Mouse (Mus musculus) forebrain, embryonic 15.5 days (tissue): ENCODE measurements around the gene Map6. TPM values are rescaled to one million over a fixed set of nuclear protein-coding genes. Genes with fewer than 3 reads are reported as not detected.
A peak's percentile ranks its signal among the peaks of the same experiment; 100 is the strongest.

Experiments used
- ATAC-seq: fragments of 200-750 bp; cut with Nextera tagmentation; replicated peaks from 2 replicates; pipeline ENCODE4 v1.8.0; 2017; ENCODE audit warnings: mild to moderate bottlenecking, moderate TSS enrichment, moderate library complexity
- H3K27ac ChIP-seq: fragments of 300-500 bp; sonication (generic); replicated peaks from 2 replicates; pipeline ENCODE4 v1.5.1; 2015; ENCODE audit warnings: mild to moderate bottlenecking, inconsistent platforms
- H3K27me3 ChIP-seq: fragments of 300-500 bp; sonication (generic); 2 replicates; pipeline ENCODE4 v1.6.1; 2015; ENCODE audit warnings: inconsistent platforms
- H3K36me3 ChIP-seq: fragments of 300-500 bp; sonication (generic); 2 replicates; pipeline ENCODE4 v1.6.1; 2015; ENCODE audit warnings: mild to moderate bottlenecking, inconsistent platforms
- H3K4me1 ChIP-seq: fragments of 300-500 bp; sonication (generic); 2 replicates; pipeline ENCODE4 v1.6.1; 2015; ENCODE audit warnings: inconsistent platforms
- H3K4me2 ChIP-seq: fragments of 300-500 bp; sonication (generic); replicated peaks from 2 replicates; pipeline ENCODE4 v1.6.1; 2015; ENCODE audit warnings: mild to moderate bottlenecking, inconsistent platforms
- H3K4me3 ChIP-seq: fragments of 300-500 bp; sonication (generic); 2 replicates; pipeline ENCODE4 v1.5.1; 2015; ENCODE audit warnings: mild to moderate bottlenecking, inconsistent platforms
- H3K9ac ChIP-seq: fragments of 300-500 bp; sonication (generic); replicated peaks from 2 replicates; pipeline ENCODE4 v1.6.1; 2015; ENCODE audit warnings: mild to moderate bottlenecking, inconsistent platforms
- H3K9me3 ChIP-seq: fragments of 300-500 bp; sonication (generic); 2 replicates; pipeline ENCODE4 v1.6.1; 2016; ENCODE audit warnings: inconsistent platforms
- WGBS: fragments of 180-500 bp; shearing (Covaris S2); methylation state at CpG from one replicate; pipeline ENCODE4 v1.1.7; 2015; ENCODE audit warnings: mixed read lengths; 5-methylcytosine and 5-hydroxymethylcytosine counted together
- polyA plus RNA-seq: library from polyadenylated mRNA; unstranded; fragments of >200 nt; fragmentation: Nextera tagmentation; extraction: Ambion mirVana; gene quantifications from 2 replicates; pipeline ENCODE4 v1.2.1, GENCODE M21; 2015

Gene Map6
- polyA plus RNA-seq, 1 experiment from 2014 or later, result 80.9 TPM

DNA sequence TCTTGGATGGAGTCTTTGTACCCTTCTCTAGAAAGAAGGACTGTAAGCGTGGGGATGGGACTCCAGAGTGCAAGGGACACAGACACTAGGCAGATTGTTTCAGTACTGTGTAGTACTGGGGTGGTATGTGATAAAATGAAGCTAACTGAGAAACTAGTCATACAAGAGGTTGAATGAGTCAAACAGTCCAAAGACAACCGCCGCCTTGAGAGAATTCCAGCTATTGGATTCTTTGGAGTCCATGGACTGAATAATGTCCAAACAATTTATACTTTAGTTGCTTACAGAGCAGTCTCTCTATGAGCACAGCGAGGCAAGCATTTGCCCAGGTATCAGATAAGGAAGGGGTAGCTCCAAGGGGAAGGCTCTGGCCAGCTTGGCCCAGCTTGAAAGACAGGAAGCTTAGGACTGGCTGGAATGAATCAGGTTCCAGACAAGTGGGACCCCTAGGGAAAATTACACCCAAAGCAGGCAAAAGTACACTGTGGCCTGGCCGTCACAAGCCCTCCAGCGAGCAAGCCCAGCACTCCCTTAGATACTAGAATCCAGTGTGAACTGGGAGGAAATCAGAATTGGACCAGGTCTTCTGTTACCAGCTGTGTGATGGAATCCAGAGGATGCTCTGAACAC lies 55.6 kb downstream of the Map6 start:
- Histone ChIP-seq H3K27me3 (no peaks in the 10 kb centered on the region), H3K4me2 (no peak overlapping the region), H3K9me3 (no peaks in the 10 kb centered on the region), H3K27ac (no peak overlapping the region), H3K4me3 (no peak overlapping the region), H3K36me3 (peaks cover 2% of the 10 kb centered on the region; the same call in 1 of the 2 replicates), H3K9ac (no peak overlapping the region), H3K4me1 (0 out of 2 replicates have a peak, but pooled peaks cover 3% of the 10 kb centered on the region)
- ATAC-seq, result no peak
- 90% methylated on average over 6 of the region's 6 CpGs for WGBS

- Histone ChIP-seq H3K9ac (no peak overlapping the region), H3K4me1 (0 out of 2 replicates have a peak, but pooled peaks cover 3% of the 10 kb centered on the region), H3K9me3 (no peaks in the 10 kb centered on the region), H3K4me2 (no peak overlapping the region), H3K27me3 (no peaks in the 10 kb centered on the region), H3K4me3 (no peak overlapping the region), H3K27ac (no peak overlapping the region), H3K36me3 (peaks cover 2% of the 10 kb centered on the region; the same call in 1 of the 2 replicates)
- WGBS, result 90% methylated on average over 9 of the region's 9 CpGs
- ATAC-seq, result no peak
Observed at GRCm38 (mm10) chr7:99323321-99323700, 56.1 kb downstream of the Map6 start.

DNA sequence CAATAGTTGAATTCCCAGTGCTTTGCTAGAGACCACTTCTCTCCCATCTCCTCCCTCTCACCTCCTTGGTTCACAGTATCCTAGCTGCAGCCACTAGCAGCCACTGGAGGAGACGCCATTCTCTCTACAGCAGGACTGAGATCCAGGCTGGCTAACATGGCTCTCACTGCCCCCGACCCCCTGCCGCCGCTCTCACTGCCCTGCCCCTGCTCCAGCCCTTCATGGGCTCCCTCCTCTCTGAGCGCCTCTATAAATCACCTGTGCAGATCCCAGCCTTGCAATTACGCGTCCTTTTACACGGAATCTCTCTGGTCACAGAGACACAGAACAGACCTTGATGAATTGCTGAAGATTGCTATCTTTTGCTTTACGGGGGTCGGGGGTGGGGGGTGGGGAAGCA lies 57.6 kb downstream of the Map6 start:
- Histone ChIP-seq H3K4me2 (no peak overlapping the region), H3K27me3 (no peaks in the 10 kb centered on the region), H3K4me3 (no peak overlapping the region), H3K4me1 (peaks cover 5% of the 10 kb centered on the region; the same call in 1 of the 2 replicates), H3K27ac (peak overlapping the region; percentile 27), H3K9me3 (no peaks in the 10 kb centered on the region), H3K9ac (no peak overlapping the region), H3K36me3 (peaks cover 2% of the 10 kb centered on the region; the same call in 1 of the 2 replicates)
- WGBS, result 44% methylated on average over 10 of the region's 10 CpGs
- 0 out of 2 replicates have a peak, but pooled peaks have one; percentile 17 for ATAC-seq

- no peak overlapping the region for H3K27ac ChIP-seq
- H3K9me3 ChIP-seq, result no peaks in the 10 kb centered on the region
- no peak overlapping the region for H3K4me2 ChIP-seq
- no peak overlapping the region for H3K9ac ChIP-seq
- no peaks in the 10 kb centered on the region for H3K27me3 ChIP-seq
- H3K36me3 ChIP-seq, result peaks cover 2% of the 10 kb centered on the region; the same call in 1 of the 2 replicates
- WGBS, result 78% methylated on average over 6 of the region's 6 CpGs
- H3K4me3 ChIP-seq, result no peak overlapping the region
- peaks cover 3% of the 10 kb centered on the region; the same call in 1 of the 2 replicates for H3K4me1 ChIP-seq
- no peak for ATAC-seq
Observed at GRCm38 (mm10) chr7:99326128-99326527, 58.9 kb downstream of the Map6 start.

GRCm38 (mm10) chr7:99328847-99329246 lies 61.6 kb downstream of the Map6 start:
- Histone ChIP-seq H3K9ac (no peak overlapping the region), H3K4me3 (no peak overlapping the region), H3K4me2 (no peak overlapping the region), H3K9me3 (no peaks in the 10 kb centered on the region), H3K27ac (no peak overlapping the region), H3K36me3 (0 out of 2 replicates have a peak, but pooled peaks cover 2% of the 10 kb centered on the region), H3K27me3 (no peaks in the 10 kb centered on the region), H3K4me1 (peaks cover 3% of the 10 kb centered on the region; the same call in 1 of the 2 replicates)
- no peak for ATAC-seq
- 41% methylated on average over 4 of the region's 4 CpGs for WGBS

GRCm38 (mm10) chr7:99330012-99330411 lies 62.8 kb downstream of the Map6 start:
- no peaks in the 10 kb centered on the region for H3K9me3 ChIP-seq
- no peak overlapping the region for H3K4me3 ChIP-seq
- no peak overlapping the region for H3K4me2 ChIP-seq
- H3K27me3 ChIP-seq, result no peaks in the 10 kb centered on the region
- no peak overlapping the region for H3K27ac ChIP-seq
- no peak for ATAC-seq
- H3K36me3 ChIP-seq, result no peaks in the 10 kb centered on the region
- H3K9ac ChIP-seq, result no peak overlapping the region
- 89% methylated on average over 5 of the region's 5 CpGs for WGBS
- peaks cover 3% of the 10 kb centered on the region; the same call in 1 of the 2 replicates for H3K4me1 ChIP-seq

DNA sequence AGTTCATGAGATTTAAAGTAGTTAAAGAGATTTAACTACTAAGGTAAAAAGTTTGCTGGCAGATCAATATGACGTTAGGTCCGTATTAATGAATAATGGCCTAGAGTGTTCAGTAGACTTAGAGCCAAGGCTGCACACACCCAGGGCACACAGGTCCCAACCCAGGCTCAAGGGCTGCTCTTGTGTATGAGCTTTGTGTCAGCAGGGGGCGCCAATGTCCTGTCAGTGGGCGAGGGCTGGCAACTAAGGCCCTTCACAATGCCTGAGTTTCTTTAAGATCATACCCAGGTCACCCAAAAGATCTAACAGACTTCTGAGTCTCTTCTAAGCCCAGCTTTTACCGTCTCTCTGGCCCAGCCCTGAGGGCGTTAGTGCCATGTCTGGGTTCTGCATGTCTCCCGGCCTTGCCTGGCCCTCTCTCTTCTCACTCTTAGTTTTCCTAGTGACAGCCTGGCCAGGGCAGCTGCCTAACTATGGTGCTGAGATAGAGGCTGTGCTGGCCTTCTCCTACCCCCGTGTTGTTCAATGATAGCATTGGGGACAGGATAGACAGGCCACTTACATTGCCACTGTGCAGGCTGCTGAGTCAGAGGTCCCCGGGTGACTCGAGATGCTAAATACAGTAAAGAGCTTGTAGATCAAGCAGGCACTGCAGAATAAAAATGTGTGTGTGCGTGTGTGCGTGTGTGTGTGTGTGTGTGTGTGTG lies 65.7 kb downstream of the Map6 start:
- WGBS, result 45% methylated on average over 12 of the region's 12 CpGs
- Histone ChIP-seq H3K4me2 (no peak overlapping the region), H3K9ac (no peak overlapping the region), H3K4me1 (peaks cover 3% of the 10 kb centered on the region; the same call in 1 of the 2 replicates), H3K4me3 (no peak overlapping the region), H3K27ac (no peak overlapping the region), H3K9me3 (no peaks in the 10 kb centered on the region), H3K36me3 (peaks cover 21% of the 10 kb centered on the region), H3K27me3 (no peaks in the 10 kb centered on the region)
- ATAC-seq, result peak; percentile 57

DNA sequence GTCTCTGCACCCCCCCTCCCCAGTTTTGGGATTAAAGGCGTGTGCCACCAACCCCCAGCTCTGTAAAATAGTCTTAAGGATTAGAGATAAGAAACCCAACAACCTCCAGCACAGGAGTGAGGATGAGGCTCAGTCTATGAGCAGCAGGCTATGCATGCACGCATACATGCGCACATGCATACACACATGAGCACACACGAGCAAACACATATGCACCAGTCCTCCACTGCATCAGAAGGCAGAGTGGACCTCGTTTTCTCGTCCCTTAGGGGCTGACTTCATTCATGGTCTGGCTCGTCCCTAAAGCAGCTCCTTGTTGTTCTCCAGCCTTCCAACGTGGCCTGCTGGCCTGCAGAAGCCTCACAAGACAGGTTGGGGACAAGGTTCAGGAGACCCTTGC lies 73.5 kb downstream of the Map6 start:
- H3K4me1 ChIP-seq, result no peaks in the 10 kb centered on the region
- no peak for ATAC-seq
- no peak overlapping the region for H3K27ac ChIP-seq
- H3K4me3 ChIP-seq, result no peak overlapping the region
- H3K27me3 ChIP-seq, result no peaks in the 10 kb centered on the region
- WGBS, result 82% methylated on average over 8 of the region's 8 CpGs
- no peak overlapping the region for H3K9ac ChIP-seq
- H3K4me2 ChIP-seq, result no peak overlapping the region
- H3K36me3 ChIP-seq, result peaks cover 24% of the 10 kb centered on the region
- H3K9me3 ChIP-seq, result no peaks in the 10 kb centered on the region

- Histone ChIP-seq H3K4me3 (no peak overlapping the region), H3K27ac (no peak overlapping the region), H3K27me3 (no peaks in the 10 kb centered on the region), H3K36me3 (peaks cover 15% of the 10 kb centered on the region), H3K9me3 (no peaks in the 10 kb centered on the region), H3K4me1 (no peaks in the 10 kb centered on the region), H3K4me2 (no peak overlapping the region), H3K9ac (no peak overlapping the region)
- whole genome bisulfite sequencing, result 89% methylated on average over 4 of the region's 4 CpGs
- ATAC-seq, result no peak
Observed at GRCm38 (mm10) chr7:99343577-99343976, 76.3 kb downstream of the Map6 start.

GRCm38 (mm10) chr7:99347268-99347667 lies 80.0 kb downstream of the Map6 start:
- no peak overlapping the region for H3K4me3 ChIP-seq
- H3K36me3 ChIP-seq, result peaks cover 15% of the 10 kb centered on the region
- H3K4me2 ChIP-seq, result no peak overlapping the region
- H3K27me3 ChIP-seq, result no peaks in the 10 kb centered on the region
- no peak overlapping the region for H3K27ac ChIP-seq
- H3K9ac ChIP-seq, result no peak overlapping the region
- no peak for ATAC-seq
- H3K9me3 ChIP-seq, result no peaks in the 10 kb centered on the region
- peaks cover 22% of the 10 kb centered on the region for H3K4me1 ChIP-seq
- 97% methylated on average over 10 of the region's 10 CpGs for WGBS

DNA sequence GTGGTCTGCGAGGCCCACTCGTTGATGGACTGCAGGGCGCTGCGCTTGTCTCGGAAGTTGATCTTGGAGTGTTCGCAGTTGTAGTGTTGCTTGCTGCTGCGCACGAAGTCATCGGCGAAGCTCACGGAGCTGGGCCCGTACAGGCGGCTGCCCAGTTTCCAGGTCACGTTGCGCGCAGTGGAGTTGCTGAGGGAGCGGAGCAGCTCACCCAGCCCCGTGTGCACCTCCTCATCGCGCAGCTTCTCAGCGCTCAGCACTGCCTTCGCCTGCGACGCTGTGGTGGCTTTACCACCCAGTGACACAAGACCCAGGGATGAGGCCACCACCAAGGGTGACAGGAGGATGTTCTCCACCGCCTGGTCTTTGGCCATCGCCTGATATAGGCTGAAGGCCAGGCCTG lies 81.6 kb downstream of the Map6 start:
- WGBS, result 96% methylated on average over 26 of the region's 26 CpGs
- Histone ChIP-seq H3K27me3 (no peaks in the 10 kb centered on the region), H3K9ac (no peak overlapping the region), H3K9me3 (no peaks in the 10 kb centered on the region), H3K4me1 (peaks cover 34% of the 10 kb centered on the region), H3K4me3 (no peak overlapping the region), H3K27ac (no peak overlapping the region), H3K36me3 (peaks cover 15% of the 10 kb centered on the region), H3K4me2 (no peak overlapping the region)
- no peak for ATAC-seq
